Mouse (Mus musculus) stomach, embryonic 14.5 days (tissue): ENCODE measurements around the gene Ugt1a9. TPM values are rescaled to one million over a fixed set of nuclear protein-coding genes. Genes with fewer than 3 reads are reported as not detected.
A peak's percentile ranks its signal among the peaks of the same experiment; 100 is the strongest.

Experiments used
- ATAC-seq: fragments of 200-750 bp; cut with Nextera tagmentation; 2 replicates; pipeline ENCODE4 v1.8.0; 2017; ENCODE audit warnings: low read depth, moderate TSS enrichment; ENCODE audit not compliant: insufficient number of reproducible peaks, insufficient read depth, low FRiP score
- H3K27ac ChIP-seq: fragments of 300-500 bp; sonication (generic); 2 replicates; pipeline ENCODE4 v1.5.1; 2014; ENCODE audit warnings: mild to moderate bottlenecking, low read length, moderate library complexity, mixed read lengths
- H3K27me3 ChIP-seq: fragments of 300-500 bp; sonication (generic); 2 replicates; pipeline ENCODE4 v1.6.1; 2014; ENCODE audit warnings: low read length, control low read depth, mixed read lengths; ENCODE audit not compliant: control insufficient read depth, insufficient read depth
- H3K36me3 ChIP-seq: fragments of 300-500 bp; sonication (generic); 2 replicates; pipeline ENCODE4 v1.6.1; 2014; ENCODE audit warnings: mild to moderate bottlenecking, control low read depth, low read length, moderate library complexity, mixed read lengths; ENCODE audit not compliant: control insufficient read depth, insufficient read depth
- H3K4me1 ChIP-seq: fragments of 300-500 bp; sonication (generic); 2 replicates; pipeline ENCODE4 v1.6.1; 2014; ENCODE audit warnings: low read length, control low read depth, mixed read lengths; ENCODE audit not compliant: control insufficient read depth, insufficient read depth
- H3K4me2 ChIP-seq: fragments of 300-500 bp; sonication (generic); replicated peaks from 2 replicates; pipeline ENCODE4 v1.6.1; 2014; ENCODE audit warnings: low read depth, low read length, control low read depth
- H3K4me3 ChIP-seq: fragments of 300-500 bp; sonication (generic); 2 replicates; pipeline ENCODE4 v1.5.1; 2014; ENCODE audit warnings: low read depth, low read length, control low read depth
- H3K9ac ChIP-seq: fragments of 300-500 bp; sonication (generic); replicated peaks from 2 replicates; pipeline ENCODE4 v1.6.1; 2014; ENCODE audit warnings: low read depth, mild to moderate bottlenecking, control low read depth, low read length, moderate library complexity, mixed read lengths
- H3K9me3 ChIP-seq: fragments of 300-500 bp; sonication (generic); 2 replicates; pipeline ENCODE4 v1.6.1; 2016; ENCODE audit warnings: low read depth, low read length, control low read depth; ENCODE audit not compliant: control insufficient read depth
- WGBS: fragments of 180-500 bp; shearing (Covaris S2); extraction: QIAGEN DNeasy Blood & Tissue Kit; methylation state at CpG from one replicate; pipeline ENCODE4 v1.1.7; 2014; 5-methylcytosine and 5-hydroxymethylcytosine counted together
- polyA plus RNA-seq: library from polyadenylated mRNA; unstranded; fragments of >200 nt; fragmentation: Nextera tagmentation; extraction: Ambion mirVana; gene quantifications from 2 replicates; pipeline ENCODE4 v1.2.1, GENCODE M21; 2014

Gene Ugt1a9
- polyA plus RNA-seq, 1 experiment from 2014 or later: 0.46 TPM

- 68% methylated on average over 2 of the region's 2 CpGs for WGBS
- ATAC-seq: peak; percentile 20; the same call in 1 of the 2 replicates
Measured at GRCm38 (mm10) chr1:88206843-88207479, 136.4 kb downstream of the Ugt1a9 start.

GRCm38 (mm10) chr1:88211812-88212211 lies 141.2 kb downstream of the Ugt1a9 start, which contains the start of gene Ugt1a1:
Gene Ugt1a1 (plus strand): TSS chr1:88211959.
- peak; percentile 7; the same call in 1 of the 2 replicates for ATAC-seq

More at GRCm38 (mm10) chr1:88206843-88207479, 136.4 kb downstream of the Ugt1a9 start:
- no peak overlapping the region for H3K4me2 ChIP-seq
- H3K9me3 ChIP-seq: peaks cover 7% of the 10 kb centered on the region
- H3K9ac ChIP-seq: no peak overlapping the region
- H3K27ac ChIP-seq: no peak overlapping the region
- H3K27me3 ChIP-seq: no peaks in the 10 kb centered on the region
- no peaks in the 10 kb centered on the region for H3K36me3 ChIP-seq
- no peak overlapping the region for H3K4me3 ChIP-seq
- H3K4me1 ChIP-seq: no peaks in the 10 kb centered on the region

GRCm38 (mm10) chr1:88212341-88213045 lies 141.9 kb downstream of the Ugt1a9 start:
- Histone ChIP-seq H3K9me3 (peaks cover 58% of the 10 kb centered on the region), H3K36me3 (no peaks in the 10 kb centered on the region), H3K27me3 (no peaks in the 10 kb centered on the region), H3K9ac (no peak overlapping the region), H3K4me2 (no peak overlapping the region), H3K27ac (no peak overlapping the region), H3K4me1 (no peaks in the 10 kb centered on the region), H3K4me3 (no peak overlapping the region)
- 61% methylated on average over 8 of the region's 8 CpGs for WGBS
- no peak for ATAC-seq

More at GRCm38 (mm10) chr1:88211812-88212211, 141.2 kb downstream of the Ugt1a9 start, which contains the start of gene Ugt1a1:
- Histone ChIP-seq H3K4me3 (no peak within 1 kb of the TSS), H3K9me3 (peaks cover 51% of the 10 kb centered on the region), H3K4me1 (no peaks in the 10 kb centered on the region), H3K36me3 (no peaks in the 10 kb centered on the region), H3K9ac (no peak within 1 kb of the TSS), H3K27me3 (no peaks in the 10 kb centered on the region), H3K4me2 (no peak within 1 kb of the TSS), H3K27ac (no peak within 1 kb of the TSS)
- 67% methylated on average over 8 of the region's 8 CpGs for WGBS

- no peak overlapping the region for H3K9ac ChIP-seq
- H3K4me2 ChIP-seq: no peak overlapping the region
- no peaks in the 10 kb centered on the region for H3K27me3 ChIP-seq
- H3K36me3 ChIP-seq: no peaks in the 10 kb centered on the region
- H3K27ac ChIP-seq: no peak overlapping the region
- no peak for ATAC-seq
- 73% methylated on average over 1 of the region's 1 CpGs for WGBS
- no peak overlapping the region for H3K4me3 ChIP-seq
- peaks cover 60% of the 10 kb centered on the region for H3K9me3 ChIP-seq
- H3K4me1 ChIP-seq: no peaks in the 10 kb centered on the region
Measured at GRCm38 (mm10) chr1:88213061-88213460, 142.5 kb downstream of the Ugt1a9 start.

GRCm38 (mm10) chr1:88213766-88214461 lies 143.3 kb downstream of the Ugt1a9 start:
- peaks cover 60% of the 10 kb centered on the region for H3K9me3 ChIP-seq
- no peaks in the 10 kb centered on the region for H3K4me1 ChIP-seq
- no peaks in the 10 kb centered on the region for H3K27me3 ChIP-seq
- H3K36me3 ChIP-seq: no peaks in the 10 kb centered on the region
- no peak overlapping the region for H3K4me3 ChIP-seq
- ATAC-seq: no peak
- no peak overlapping the region for H3K27ac ChIP-seq
- no peak overlapping the region for H3K9ac ChIP-seq
- WGBS: 72% methylated on average over 2 of the region's 2 CpGs
- H3K4me2 ChIP-seq: no peak overlapping the region

GRCm38 (mm10) chr1:88214462-88214952 lies 143.9 kb downstream of the Ugt1a9 start:
- Histone ChIP-seq H3K27ac (no peak overlapping the region), H3K4me2 (no peak overlapping the region), H3K4me3 (no peak overlapping the region), H3K36me3 (no peaks in the 10 kb centered on the region), H3K9ac (no peak overlapping the region), H3K27me3 (no peaks in the 10 kb centered on the region), H3K4me1 (no peaks in the 10 kb centered on the region), H3K9me3 (peaks cover 60% of the 10 kb centered on the region)
- WGBS: 83% methylated on average over 2 of the region's 2 CpGs
- ATAC-seq: no peak

- Histone ChIP-seq H3K4me3 (no peak overlapping the region), H3K9me3 (peaks cover 60% of the 10 kb centered on the region), H3K27ac (no peak overlapping the region), H3K4me1 (no peaks in the 10 kb centered on the region), H3K4me2 (no peak overlapping the region), H3K27me3 (no peaks in the 10 kb centered on the region), H3K9ac (no peak overlapping the region), H3K36me3 (no peaks in the 10 kb centered on the region)
- 73% methylated on average over 10 of the region's 10 CpGs for WGBS
- ATAC-seq: no peak
Measured at GRCm38 (mm10) chr1:88215466-88216380, 145.1 kb downstream of the Ugt1a9 start.
